Mouse (Mus musculus): ENCODE data around the gene Osbpl3.
"Not testable (repeated sequence)": the region's sequence is repeated elsewhere in the genome, so short reads cannot be mapped to it uniquely, and the experiment has no call there.

The Osbpl3 gene

GRCm38 (mm10) chr6:50452220-50452619 is 3.8 kb downstream of the Osbpl3 start:
- no peak for DNase-seq

- DNase-seq, result peak; percentile 47
Observed at GRCm38 (mm10) chr6:50445616-50446015, 10.4 kb downstream of the Osbpl3 start.

- DNase-seq, result peak; percentile 42
Observed at GRCm38 (mm10) chr6:50440966-50441862, 14.8 kb downstream of the Osbpl3 start.

- DNase-seq, result no peak
Observed at GRCm38 (mm10) chr6:50440197-50440596, 15.8 kb downstream of the Osbpl3 start.

GRCm38 (mm10) chr6:50438900-50439299 is 17.1 kb downstream of the Osbpl3 start:
- not testable (repeated sequence) for DNase-seq

- DNase-seq, result no peak
Observed at GRCm38 (mm10) chr6:50437815-50438214, 18.2 kb downstream of the Osbpl3 start.

GRCm38 (mm10) chr6:50436661-50437060 is 19.3 kb downstream of the Osbpl3 start:
- DNase-seq, result no peak

- no peak for DNase-seq
Observed at GRCm38 (mm10) chr6:50432491-50432890, 23.5 kb downstream of the Osbpl3 start.

- no peak for DNase-seq
Observed at GRCm38 (mm10) chr6:50429299-50429698, 26.7 kb downstream of the Osbpl3 start.

GRCm38 (mm10) chr6:50427051-50427732 is 28.8 kb downstream of the Osbpl3 start:
- DNase-seq, result no peak

- DNase-seq, result no peak
Observed at GRCm38 (mm10) chr6:50426571-50426970, 29.4 kb downstream of the Osbpl3 start.

GRCm38 (mm10) chr6:50424271-50424670 is 31.7 kb downstream of the Osbpl3 start:
- DNase-seq, result no peak

GRCm38 (mm10) chr6:50420413-50420812 is 35.6 kb downstream of the Osbpl3 start:
- no peak for DNase-seq

- no peak for DNase-seq
Observed at GRCm38 (mm10) chr6:50419518-50420290, 36.3 kb downstream of the Osbpl3 start.

GRCm38 (mm10) chr6:50418951-50419350 is 37.0 kb downstream of the Osbpl3 start:
- peak; percentile 32 for DNase-seq

- DNase-seq, result no peak
Observed at GRCm38 (mm10) chr6:50416854-50417253, 39.1 kb downstream of the Osbpl3 start.

GRCm38 (mm10) chr6:50415431-50415830 is 40.6 kb downstream of the Osbpl3 start:
- no peak for DNase-seq

GRCm38 (mm10) chr6:50414547-50414946 is 41.5 kb downstream of the Osbpl3 start:
- DNase-seq, result peak; percentile 30

- no peak for DNase-seq
Observed at GRCm38 (mm10) chr6:50413381-50413780, 42.6 kb downstream of the Osbpl3 start.

GRCm38 (mm10) chr6:50412174-50412573 is 43.8 kb downstream of the Osbpl3 start:
- DNase-seq, result no peak

GRCm38 (mm10) chr6:50404698-50405097 is 51.3 kb downstream of the Osbpl3 start:
- peak; percentile 65 for DNase-seq

GRCm38 (mm10) chr6:50403524-50403923 is 52.5 kb downstream of the Osbpl3 start:
- DNase-seq, result no peak

- no peak for DNase-seq
Observed at GRCm38 (mm10) chr6:50402872-50403271, 53.1 kb downstream of the Osbpl3 start.
